Mouse (Mus musculus): ENCODE data around the gene Rln3. TPM values are rescaled to one million over a fixed set of nuclear protein-coding genes. Genes with fewer than 3 reads are reported as not detected.
A peak's percentile ranks its signal among the peaks of the same experiment; 100 is the strongest.

Gene Rln3
- polyA plus RNA-seq, 1 experiment from 2014 or later = 0.22 TPM

- H3K27me3 ChIP-seq (ENCODE audit: control insufficient read depth, insufficient read depth, low read length) = no peaks in the 10 kb centered on the region
- H3K4me3 ChIP-seq (replicated peaks; ENCODE audit: low read length) = peak overlapping the region; percentile 65
- WGBS = under 1% methylated on average over 30 of the region's 30 CpGs
- H3K36me3 ChIP-seq (ENCODE audit: control insufficient read depth, insufficient read depth, low read length) = peaks cover 4% of the 10 kb centered on the region; the same call in 1 of the 2 replicates
- H3K9me3 ChIP-seq (replicated peaks; ENCODE audit: control insufficient read depth, low read length) = no peaks in the 10 kb centered on the region
- peak; percentile 90 for ATAC-seq (ENCODE audit: insufficient read depth, low FRiP score)
- H3K9ac ChIP-seq (ENCODE audit: low read length) = peak overlapping the region; percentile 81
- peaks cover 19% of the 10 kb centered on the region for H3K4me1 ChIP-seq (ENCODE audit: control insufficient read depth, insufficient read depth, low read length)
- peak overlapping the region; percentile 53 for H3K27ac ChIP-seq (ENCODE audit: low read length)
- peak overlapping the region; percentile 88 for H3K4me2 ChIP-seq (ENCODE audit: low read depth, low read length)
Measured at GRCm38 (mm10) chr8:84004533-84005201, 40.1 kb downstream of the Rln3 start.

GRCm38 (mm10) chr8:84003612-84004246 is 41.1 kb downstream of the Rln3 start:
- Histone ChIP-seq H3K4me2 (ENCODE audit: low read depth, low read length) (peak overlapping the region; percentile 88), H3K9ac (ENCODE audit: low read length) (peak overlapping the region; percentile 81), H3K9me3 (replicated peaks; ENCODE audit: control insufficient read depth, low read length) (no peaks in the 10 kb centered on the region), H3K4me1 (ENCODE audit: control insufficient read depth, insufficient read depth, low read length) (peaks cover 26% of the 10 kb centered on the region), H3K27ac (ENCODE audit: low read length) (no peak overlapping the region), H3K4me3 (replicated peaks; ENCODE audit: low read length) (peak overlapping the region; percentile 65), H3K36me3 (ENCODE audit: control insufficient read depth, insufficient read depth, low read length) (peaks cover 7% of the 10 kb centered on the region; the same call in 1 of the 2 replicates), H3K27me3 (ENCODE audit: control insufficient read depth, insufficient read depth, low read length) (no peaks in the 10 kb centered on the region)
- 78% methylated on average over 6 of the region's 6 CpGs for WGBS
- ATAC-seq (ENCODE audit: insufficient read depth, low FRiP score) = no peak

- H3K27ac ChIP-seq (ENCODE audit: low read length) = no peak overlapping the region
- ATAC-seq (ENCODE audit: insufficient read depth, low FRiP score) = no peak
- H3K4me2 ChIP-seq (ENCODE audit: low read depth, low read length) = no peak overlapping the region
- H3K4me3 ChIP-seq (replicated peaks; ENCODE audit: low read length) = no peak overlapping the region
- H3K9me3 ChIP-seq (replicated peaks; ENCODE audit: control insufficient read depth, low read length) = no peaks in the 10 kb centered on the region
- peaks cover 7% of the 10 kb centered on the region; the same call in 1 of the 2 replicates for H3K36me3 ChIP-seq (ENCODE audit: control insufficient read depth, insufficient read depth, low read length)
- no peak overlapping the region for H3K9ac ChIP-seq (ENCODE audit: low read length)
- H3K27me3 ChIP-seq (ENCODE audit: control insufficient read depth, insufficient read depth, low read length) = no peaks in the 10 kb centered on the region
- 70% methylated on average over 12 of the region's 12 CpGs for WGBS
- peaks cover 28% of the 10 kb centered on the region for H3K4me1 ChIP-seq (ENCODE audit: control insufficient read depth, insufficient read depth, low read length)
Measured at GRCm38 (mm10) chr8:84002957-84003611, 41.7 kb downstream of the Rln3 start.

GRCm38 (mm10) chr8:84001281-84002000 is 43.4 kb downstream of the Rln3 start, which contains the start of gene 1700067K01Rik:
TSS of gene 1700067K01Rik (plus strand) at chr8:84001502.
- Histone ChIP-seq H3K4me2 (ENCODE audit: low read depth, low read length) (peak within 1 kb of the TSS; percentile 21; the same call in 1 of the 2 replicates), H3K36me3 (ENCODE audit: control insufficient read depth, insufficient read depth, low read length) (peaks cover 7% of the 10 kb centered on the region; the same call in 1 of the 2 replicates), H3K4me1 (ENCODE audit: control insufficient read depth, insufficient read depth, low read length) (peaks cover 28% of the 10 kb centered on the region), H3K4me3 (replicated peaks; ENCODE audit: low read length) (no peak within 1 kb of the TSS), H3K27me3 (ENCODE audit: control insufficient read depth, insufficient read depth, low read length) (no peaks in the 10 kb centered on the region), H3K9ac (ENCODE audit: low read length) (peak within 1 kb of the TSS; percentile 31; the same call in 1 of the 2 replicates), H3K27ac (ENCODE audit: low read length) (no peak within 1 kb of the TSS), H3K9me3 (replicated peaks; ENCODE audit: control insufficient read depth, low read length) (no peaks in the 10 kb centered on the region)
- 41% methylated on average over 61 of the region's 61 CpGs for WGBS
- ATAC-seq (ENCODE audit: insufficient read depth, low FRiP score) = no peak

- no peak overlapping the region for H3K27ac ChIP-seq (ENCODE audit: low read length)
- no peak overlapping the region for H3K9ac ChIP-seq (ENCODE audit: low read length)
- H3K27me3 ChIP-seq (ENCODE audit: control insufficient read depth, insufficient read depth, low read length) = no peaks in the 10 kb centered on the region
- no peaks in the 10 kb centered on the region for H3K9me3 ChIP-seq (replicated peaks; ENCODE audit: control insufficient read depth, low read length)
- no peak for ATAC-seq (ENCODE audit: insufficient read depth, low FRiP score)
- 87% methylated on average over 2 of the region's 2 CpGs for WGBS
- no peak overlapping the region for H3K4me3 ChIP-seq (replicated peaks; ENCODE audit: low read length)
- peaks cover 7% of the 10 kb centered on the region; the same call in 1 of the 2 replicates for H3K36me3 ChIP-seq (ENCODE audit: control insufficient read depth, insufficient read depth, low read length)
- H3K4me2 ChIP-seq (ENCODE audit: low read depth, low read length) = no peak overlapping the region; the same call in 1 of the 2 replicates
- H3K4me1 ChIP-seq (ENCODE audit: control insufficient read depth, insufficient read depth, low read length) = peaks cover 28% of the 10 kb centered on the region
Measured at GRCm38 (mm10) chr8:83999825-84000224, 45.0 kb downstream of the Rln3 start.

GRCm38 (mm10) chr8:83999057-83999705 is 45.6 kb downstream of the Rln3 start:
- Histone ChIP-seq H3K9ac (ENCODE audit: low read length) (peak overlapping the region; percentile 89), H3K27ac (ENCODE audit: low read length) (no peak overlapping the region; the same call in 1 of the 2 replicates), H3K4me2 (ENCODE audit: low read depth, low read length) (peak overlapping the region; percentile 84), H3K27me3 (ENCODE audit: control insufficient read depth, insufficient read depth, low read length) (no peaks in the 10 kb centered on the region), H3K4me1 (ENCODE audit: control insufficient read depth, insufficient read depth, low read length) (peaks cover 25% of the 10 kb centered on the region), H3K36me3 (ENCODE audit: control insufficient read depth, insufficient read depth, low read length) (peaks cover 7% of the 10 kb centered on the region; the same call in 1 of the 2 replicates), H3K4me3 (replicated peaks; ENCODE audit: low read length) (peak overlapping the region; percentile 83), H3K9me3 (replicated peaks; ENCODE audit: control insufficient read depth, low read length) (no peaks in the 10 kb centered on the region)
- 59% methylated on average over 16 of the region's 16 CpGs for WGBS
- ATAC-seq (ENCODE audit: insufficient read depth, low FRiP score) = no peak

GRCm38 (mm10) chr8:83998231-83999056 is 46.4 kb downstream of the Rln3 start:
- Histone ChIP-seq H3K36me3 (ENCODE audit: control insufficient read depth, insufficient read depth, low read length) (peaks cover 7% of the 10 kb centered on the region; the same call in 1 of the 2 replicates), H3K4me2 (ENCODE audit: low read depth, low read length) (peak overlapping the region; percentile 84), H3K4me3 (replicated peaks; ENCODE audit: low read length) (peak overlapping the region; percentile 83), H3K4me1 (ENCODE audit: control insufficient read depth, insufficient read depth, low read length) (peaks cover 20% of the 10 kb centered on the region), H3K9ac (ENCODE audit: low read length) (peak overlapping the region; percentile 89), H3K9me3 (replicated peaks; ENCODE audit: control insufficient read depth, low read length) (no peaks in the 10 kb centered on the region), H3K27me3 (ENCODE audit: control insufficient read depth, insufficient read depth, low read length) (no peaks in the 10 kb centered on the region), H3K27ac (ENCODE audit: low read length) (peak overlapping the region; percentile 98)
- 2% methylated on average over 69 of the region's 92 CpGs for WGBS
- no peak for ATAC-seq (ENCODE audit: insufficient read depth, low FRiP score)
